Mouse (Mus musculus) olfactory bulb, adult 2 months (tissue): Measurements from ENCODE around the gene Ubac2.

Experiments
- CTCF ChIP-seq: fragments of 200-500 bp; IDR thresholded peaks from 2 replicates; pipeline ENCODE4 v1.5.1; 2012; ENCODE audit warnings: low read depth, mild to moderate bottlenecking, low read length, moderate library complexity; ENCODE audit not compliant: insufficient read depth
- POLR2A ChIP-seq: fragments of 200-500 bp; IDR thresholded peaks from 2 replicates; pipeline ENCODE4 v1.6.1; 2012; ENCODE audit warnings: mild to moderate bottlenecking, low read depth, low read length, moderate library complexity; ENCODE audit not compliant: insufficient read depth

- TF ChIP-seq POLR2A = no peak
- no peak for TF ChIP-seq CTCF
These were observed 163.8 kb downstream of the Ubac2 start for GRCm38 (mm10) chr14:122042142-122042694.
